Mouse (Mus musculus) neural tube, embryonic 15.5 days (tissue): ENCODE data around the gene Cntrob. TPM values are rescaled to one million over a fixed set of nuclear protein-coding genes. Genes with fewer than 3 reads are reported as not detected.

Experiments used
- ATAC-seq: fragments of 200-750 bp; cut with Nextera tagmentation; 2 replicates; pipeline ENCODE4 v1.8.0; 2017; ENCODE audit warnings: mild to moderate bottlenecking, moderate TSS enrichment, moderate library complexity; ENCODE audit not compliant: low FRiP score
- H3K27ac ChIP-seq: fragments of 300-500 bp; sonication (generic); replicated peaks from 2 replicates; pipeline ENCODE4 v1.5.1; 2015; ENCODE audit warnings: mild to moderate bottlenecking, inconsistent platforms
- H3K27me3 ChIP-seq: fragments of 300-500 bp; sonication (generic); replicated peaks from 2 replicates; pipeline ENCODE4 v1.6.1; 2015; ENCODE audit warnings: inconsistent platforms
- H3K36me3 ChIP-seq: fragments of 300-500 bp; sonication (generic); 2 replicates; pipeline ENCODE4 v1.6.1; 2015; ENCODE audit warnings: inconsistent platforms
- H3K4me1 ChIP-seq: fragments of 300-500 bp; sonication (generic); 2 replicates; pipeline ENCODE4 v1.6.1; 2015; ENCODE audit warnings: inconsistent platforms
- H3K4me2 ChIP-seq: fragments of 300-500 bp; sonication (generic); 2 replicates; pipeline ENCODE4 v1.6.1; 2015; ENCODE audit warnings: inconsistent platforms, mild to moderate bottlenecking, moderate library complexity
- H3K4me3 ChIP-seq: fragments of 300-500 bp; sonication (generic); replicated peaks from 2 replicates; pipeline ENCODE4 v1.5.1; 2015; ENCODE audit warnings: mild to moderate bottlenecking, inconsistent platforms
- H3K9ac ChIP-seq: fragments of 300-500 bp; sonication (generic); replicated peaks from 2 replicates; pipeline ENCODE4 v1.6.1; 2015; ENCODE audit warnings: mild to moderate bottlenecking, inconsistent platforms
- H3K9me3 ChIP-seq: fragments of 300-500 bp; sonication (generic); replicated peaks from 2 replicates; pipeline ENCODE4 v1.6.1; 2016; ENCODE audit warnings: inconsistent platforms
- WGBS: fragments of 180-500 bp; shearing (Covaris S2); methylation state at CpG from one replicate; pipeline ENCODE4 v1.1.7; 2015; ENCODE audit warnings: mixed read lengths; 5-methylcytosine and 5-hydroxymethylcytosine counted together
- polyA plus RNA-seq: library from polyadenylated mRNA; unstranded; fragments of >200 nt; fragmentation: Nextera tagmentation; extraction: Ambion mirVana; gene quantifications from 2 replicates; pipeline ENCODE4 v1.2.1, GENCODE M21; 2015

The Cntrob gene
- polyA plus RNA-seq, 1 experiment from 2014 or later: 14.5 TPM

DNA sequence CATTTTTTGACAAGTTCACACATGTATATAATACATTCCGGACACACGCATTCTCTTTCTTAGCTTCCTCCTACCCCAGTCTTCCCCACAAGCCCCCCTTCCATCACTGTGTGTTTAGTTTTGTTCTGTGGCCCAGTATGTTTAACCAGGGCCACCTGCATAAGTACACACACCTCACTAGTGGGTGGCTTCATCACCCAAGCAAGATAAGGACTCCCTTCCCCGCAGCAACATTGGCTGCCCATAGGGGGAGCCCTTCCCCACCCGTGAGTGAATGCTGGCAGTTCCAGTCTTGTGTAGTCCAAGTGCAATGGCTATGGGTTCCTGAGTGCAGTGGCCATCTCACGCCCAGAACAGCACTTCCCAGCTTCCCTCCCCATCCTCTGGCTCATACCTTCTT, 65.3 kb downstream of the Cntrob start:
- Histone ChIP-seq H3K27me3 (no peaks in the 10 kb centered on the region), H3K36me3 (no peaks in the 10 kb centered on the region), H3K27ac (no peak overlapping the region), H3K4me2 (no peak overlapping the region), H3K9ac (no peak overlapping the region), H3K9me3 (no peaks in the 10 kb centered on the region), H3K4me3 (no peak overlapping the region), H3K4me1 (no peaks in the 10 kb centered on the region)
- 63% methylated on average over 5 of the region's 5 CpGs for WGBS
- peak; percentile 35; the same call in 1 of the 2 replicates for ATAC-seq

DNA sequence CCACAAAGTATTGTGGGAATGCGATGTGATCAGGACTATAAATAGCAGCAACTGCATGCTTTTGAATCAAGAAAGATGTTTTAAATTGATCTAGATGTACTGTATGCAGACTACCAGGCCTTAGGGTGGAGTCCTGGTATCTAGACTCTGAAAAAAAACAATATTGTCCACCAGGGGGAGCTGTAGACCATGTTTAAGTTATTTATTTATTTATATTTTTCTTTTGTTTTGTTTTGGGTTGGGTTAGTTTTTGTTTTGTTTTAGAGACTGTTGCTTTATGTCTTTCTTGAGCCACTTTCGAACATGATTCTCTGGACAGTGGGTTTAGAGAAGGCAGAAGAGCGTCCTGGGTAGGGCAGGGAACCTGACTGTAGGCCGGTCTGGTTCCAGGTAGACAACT, 65.8 kb downstream of the Cntrob start:
- no peaks in the 10 kb centered on the region for H3K36me3 ChIP-seq
- H3K4me3 ChIP-seq: no peak overlapping the region
- ATAC-seq: no peak; the same call in 1 of the 2 replicates
- H3K9ac ChIP-seq: no peak overlapping the region
- no peaks in the 10 kb centered on the region for H3K9me3 ChIP-seq
- H3K27me3 ChIP-seq: no peaks in the 10 kb centered on the region
- no peak overlapping the region for H3K27ac ChIP-seq
- no peak overlapping the region for H3K4me2 ChIP-seq
- no peaks in the 10 kb centered on the region for H3K4me1 ChIP-seq
- 49% methylated on average over 4 of the region's 4 CpGs for WGBS

DNA sequence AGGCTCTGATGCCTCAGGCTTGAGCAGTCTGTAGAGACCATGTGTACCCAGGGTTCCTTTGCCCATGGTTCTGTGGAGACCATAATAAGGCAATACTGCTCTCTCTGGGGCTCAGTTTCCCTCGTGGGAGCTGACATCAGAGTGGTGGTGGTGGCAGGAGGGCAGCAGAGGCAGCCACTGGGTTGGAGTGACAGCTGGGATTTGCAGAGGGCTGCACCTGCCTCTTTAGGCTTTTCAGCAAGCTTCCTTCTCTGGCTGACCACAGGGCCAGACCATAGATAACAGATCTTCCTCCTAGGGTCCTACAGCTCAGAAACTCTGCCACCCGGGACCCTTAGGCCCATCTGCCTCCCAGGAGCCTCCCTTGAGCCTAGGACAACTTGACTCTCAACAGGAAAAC, 66.5 kb downstream of the Cntrob start:
- Histone ChIP-seq H3K9ac (no peak overlapping the region), H3K27ac (no peak overlapping the region), H3K9me3 (no peaks in the 10 kb centered on the region), H3K27me3 (no peaks in the 10 kb centered on the region), H3K4me1 (no peaks in the 10 kb centered on the region), H3K4me3 (no peak overlapping the region), H3K4me2 (no peak overlapping the region), H3K36me3 (no peaks in the 10 kb centered on the region)
- 75% methylated on average over 2 of the region's 2 CpGs for WGBS
- ATAC-seq: no peak

DNA sequence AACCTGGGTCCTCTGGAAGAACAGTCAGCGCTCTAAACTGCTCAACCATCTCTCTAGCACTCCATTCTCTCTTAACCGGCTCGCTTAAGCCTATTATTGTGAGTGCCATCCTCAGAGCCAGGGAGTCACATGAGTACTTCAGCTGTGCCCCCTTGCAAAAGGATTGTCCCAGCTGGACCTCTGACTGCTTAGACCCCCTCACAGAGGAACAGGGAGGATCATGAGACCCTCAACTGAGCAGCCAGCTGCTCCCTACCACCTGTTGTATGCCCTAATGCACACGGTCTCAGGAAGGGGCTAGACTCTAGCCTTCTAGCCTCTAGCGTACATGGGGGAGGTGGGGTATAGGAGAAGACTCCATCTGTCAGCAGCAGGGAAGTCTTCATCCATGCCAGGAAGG, 68.8 kb downstream of the Cntrob start:
- Histone ChIP-seq H3K9ac (no peak overlapping the region), H3K9me3 (no peaks in the 10 kb centered on the region), H3K36me3 (no peaks in the 10 kb centered on the region), H3K4me1 (no peaks in the 10 kb centered on the region), H3K27ac (no peak overlapping the region), H3K27me3 (no peaks in the 10 kb centered on the region), H3K4me3 (no peak overlapping the region), H3K4me2 (no peak overlapping the region)
- WGBS: 80% methylated on average over 5 of the region's 5 CpGs
- no peak for ATAC-seq

DNA sequence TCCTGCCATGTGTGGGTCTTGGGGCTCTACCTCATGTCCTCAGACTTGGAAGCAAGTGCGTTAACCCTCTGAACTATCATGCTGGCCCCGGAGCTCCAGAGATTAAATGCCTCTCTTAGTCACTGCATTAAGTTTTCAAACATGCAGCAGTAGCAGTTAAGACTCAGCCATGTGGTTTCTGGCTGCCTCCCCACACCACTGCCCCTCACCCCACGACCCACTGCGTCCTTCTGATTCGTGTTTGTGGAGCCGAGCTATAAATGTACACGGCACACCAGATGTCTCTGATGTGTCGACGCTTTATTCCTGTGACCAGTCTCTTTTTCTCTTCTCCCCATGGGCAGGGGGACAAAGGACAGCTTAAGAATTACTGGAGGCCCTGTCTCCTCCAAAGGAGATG, 70.4 kb downstream of the Cntrob start:
- H3K36me3 ChIP-seq: no peaks in the 10 kb centered on the region
- no peak for ATAC-seq
- no peak overlapping the region for H3K4me2 ChIP-seq
- WGBS: 47% methylated on average over 9 of the region's 9 CpGs
- H3K27me3 ChIP-seq: no peaks in the 10 kb centered on the region
- H3K27ac ChIP-seq: no peak overlapping the region
- H3K4me1 ChIP-seq: no peaks in the 10 kb centered on the region
- no peaks in the 10 kb centered on the region for H3K9me3 ChIP-seq
- H3K9ac ChIP-seq: no peak overlapping the region
- H3K4me3 ChIP-seq: no peak overlapping the region

DNA sequence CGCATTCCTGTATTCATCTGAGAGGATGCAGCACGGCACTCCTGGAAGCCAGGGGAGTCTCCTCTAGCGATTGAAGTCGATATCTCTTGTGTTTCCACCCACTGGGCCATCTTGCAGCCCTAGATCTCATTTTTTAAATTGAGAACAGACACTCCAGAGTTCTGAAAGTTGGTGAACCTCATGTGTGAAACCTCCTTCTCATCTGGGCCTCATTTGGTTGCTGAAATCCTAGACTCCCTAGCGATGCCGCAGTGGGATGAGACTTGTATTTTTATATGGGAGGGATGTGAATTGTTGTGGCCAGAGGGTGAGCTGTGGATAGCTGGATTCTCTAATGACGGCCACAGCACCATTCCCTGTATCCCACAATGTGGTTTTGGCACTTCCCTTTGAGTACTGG, 71.6 kb downstream of the Cntrob start:
- Histone ChIP-seq H3K36me3 (no peaks in the 10 kb centered on the region), H3K4me2 (no peak overlapping the region), H3K9ac (no peak overlapping the region), H3K27me3 (no peaks in the 10 kb centered on the region), H3K4me1 (no peaks in the 10 kb centered on the region), H3K4me3 (no peak overlapping the region), H3K27ac (no peak overlapping the region), H3K9me3 (no peaks in the 10 kb centered on the region)
- ATAC-seq: no peak
- whole genome bisulfite sequencing: 91% methylated on average over 7 of the region's 7 CpGs

DNA sequence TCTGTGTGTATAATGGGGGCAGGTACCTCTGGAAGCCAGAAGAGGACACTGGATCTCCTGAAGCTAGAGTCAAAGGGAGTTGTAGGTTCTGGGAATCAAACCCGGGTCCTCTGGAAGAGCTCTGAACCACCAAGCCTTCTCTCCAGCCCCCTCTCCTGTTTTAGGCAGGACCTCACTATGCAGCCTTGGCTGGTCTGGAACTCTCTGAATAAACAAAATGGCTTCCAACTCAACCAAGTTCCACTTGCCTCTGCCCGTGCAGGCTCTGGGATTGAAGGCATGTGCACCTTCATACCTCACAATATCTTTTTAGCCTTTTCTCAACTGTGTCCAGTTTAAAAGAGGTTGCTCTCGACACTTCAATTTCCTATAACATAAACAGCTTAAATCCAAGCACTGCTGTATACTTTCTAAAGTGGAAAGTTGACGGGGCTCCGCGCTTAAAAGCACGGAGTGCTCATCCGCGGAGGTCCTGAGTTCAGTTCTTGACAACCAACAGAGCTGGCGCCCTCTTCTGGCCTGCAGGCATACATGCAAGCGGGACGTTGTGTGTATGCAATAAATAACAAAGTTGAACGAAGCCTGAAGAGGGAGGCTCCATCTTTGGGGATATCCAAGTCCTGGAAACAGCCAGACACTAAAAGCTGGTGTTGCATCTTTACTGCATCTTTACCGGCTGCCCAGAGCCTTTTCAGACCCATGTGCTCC, 72.3 kb downstream of the Cntrob start:
- Histone ChIP-seq H3K27ac (no peak overlapping the region), H3K9me3 (no peaks in the 10 kb centered on the region), H3K4me1 (no peaks in the 10 kb centered on the region), H3K27me3 (no peaks in the 10 kb centered on the region), H3K36me3 (no peaks in the 10 kb centered on the region), H3K9ac (no peak overlapping the region), H3K4me3 (no peak overlapping the region), H3K4me2 (no peak overlapping the region)
- ATAC-seq: no peak
- 66% methylated on average over 14 of the region's 14 CpGs for WGBS

DNA sequence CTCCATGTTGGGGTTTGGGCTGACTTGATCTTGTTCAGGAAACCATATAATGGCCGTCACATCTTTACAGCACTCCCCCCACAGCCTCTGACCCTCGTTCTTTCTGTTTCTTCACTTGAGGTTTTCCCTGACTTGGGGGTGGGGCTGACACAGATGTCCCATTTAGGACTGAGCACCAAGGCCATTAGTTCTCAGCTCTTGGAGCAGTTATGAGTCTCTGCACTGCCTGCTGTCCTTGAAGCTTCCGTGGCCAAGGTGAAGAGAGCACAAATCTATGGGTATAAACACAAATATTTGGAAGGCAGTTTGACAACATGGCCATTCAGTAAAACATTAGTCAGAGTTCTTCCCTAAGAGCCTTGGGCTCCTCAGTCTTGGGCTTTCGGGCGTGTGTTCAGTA, 73.5 kb downstream of the Cntrob start:
- 74% methylated on average over 5 of the region's 5 CpGs for WGBS
- H3K4me1 ChIP-seq: 0 out of 2 replicates have a peak, but pooled peaks cover 2% of the 10 kb centered on the region
- H3K4me3 ChIP-seq: no peak overlapping the region
- ATAC-seq: no peak
- no peak overlapping the region for H3K27ac ChIP-seq
- H3K36me3 ChIP-seq: no peaks in the 10 kb centered on the region
- no peaks in the 10 kb centered on the region for H3K27me3 ChIP-seq
- H3K9me3 ChIP-seq: no peaks in the 10 kb centered on the region
- H3K4me2 ChIP-seq: no peak overlapping the region
- H3K9ac ChIP-seq: no peak overlapping the region

Other genes with a start within 250 kb of the Cntrob start
- 347 and 355 TPM in 2 replicates for gene Vamp2, start 235.3 kb downstream of the Cntrob start, polyA plus RNA-seq
- 10.0 and 11.9 TPM in 2 replicates for gene Per1, start 228.6 kb downstream of the Cntrob start, polyA plus RNA-seq
- 0.68 and 1.0 TPM in 2 replicates for gene Hes7, start 203.4 kb downstream of the Cntrob start, polyA plus RNA-seq
- 0.63 TPM in 2 replicates for gene 9130213A22Rik, start 201.2 kb downstream of the Cntrob start, polyA plus RNA-seq
- gene Aloxe3, start 197.9 kb downstream of the Cntrob start, polyA plus RNA-seq: 4.3 and 6.1 TPM in 2 replicates
- gene Alox12b, start 166.8 kb downstream of the Cntrob start, polyA plus RNA-seq: 0.95 and 1.0 TPM in 2 replicates
- gene Alox8, start 125.9 kb downstream of the Cntrob start, polyA plus RNA-seq: 0.36 TPM in 2 replicates
- 0.38 and 0.46 TPM in 2 replicates for gene Gucy2e, start 86.7 kb downstream of the Cntrob start, polyA plus RNA-seq
- gene Trappc1, start 205 bp upstream of the Cntrob start, polyA plus RNA-seq: 186 and 201 TPM in 2 replicates
- 6.0 and 7.3 TPM in 2 replicates for gene Kcnab3, start 2.5 kb upstream of the Cntrob start, polyA plus RNA-seq
- 213 and 250 TPM in 2 replicates for gene Rnf227, start 16.7 kb upstream of the Cntrob start, polyA plus RNA-seq
- gene Chd3, start 45.6 kb upstream of the Cntrob start, polyA plus RNA-seq: 70.6 and 76.1 TPM in 2 replicates
- gene Naa38, start 71.7 kb upstream of the Cntrob start, polyA plus RNA-seq: 130 and 132 TPM in 2 replicates
- 29.7 and 31.5 TPM in 2 replicates for gene Cyb5d1, start 71.9 kb upstream of the Cntrob start, polyA plus RNA-seq
- 6.2 and 9.1 TPM in 2 replicates for gene Tmem88, start 74.5 kb upstream of the Cntrob start, polyA plus RNA-seq
- gene Kdm6b, start 89.9 kb upstream of the Cntrob start, polyA plus RNA-seq: 29.4 and 32.6 TPM in 2 replicates
- 3.1 and 3.5 TPM in 2 replicates for gene Dnah2, start 225.3 kb upstream of the Cntrob start, polyA plus RNA-seq
- 113 and 126 TPM in 2 replicates for gene Efnb3, start 236.4 kb upstream of the Cntrob start, polyA plus RNA-seq